Mouse (Mus musculus): ENCODE measurements around the gene Nsf. TPM values are rescaled to one million over a fixed set of nuclear protein-coding genes. Genes with fewer than 3 reads are reported as not detected.
"Not testable (repeated sequence)": the region's sequence is repeated elsewhere in the genome, so short reads cannot be mapped to it uniquely, and the experiment has no call there.

The Nsf gene
- total RNA-seq, 4 experiments from 2014 or later = 16.2 to 24.2 (median 18.6) TPM

- DNase-seq (ENCODE audit: low spot score in 2 of 2) = no peak
Observed at GRCm38 (mm10) chr11:103896056-103896455, 57.8 kb downstream of the Nsf start.

- no peak for DNase-seq (ENCODE audit: low spot score in 2 of 2)
Observed at GRCm38 (mm10) chr11:103892831-103893230, 61.0 kb downstream of the Nsf start.

GRCm38 (mm10) chr11:103891781-103892180 lies 62.1 kb downstream of the Nsf start:
- DNase-seq (ENCODE audit: low spot score in 2 of 2) = no peak

- DNase-seq (ENCODE audit: low spot score in 2 of 2) = no peak
Observed at GRCm38 (mm10) chr11:103890337-103891186, 63.3 kb downstream of the Nsf start.

GRCm38 (mm10) chr11:103887724-103888410 lies 66.0 kb downstream of the Nsf start:
- DNase-seq (ENCODE audit: low spot score in 2 of 2) = no peak

GRCm38 (mm10) chr11:103884749-103885383 lies 69.0 kb downstream of the Nsf start:
- no peak for DNase-seq (ENCODE audit: low spot score in 2 of 2)

- DNase-seq (ENCODE audit: low spot score in 2 of 2) = no peak
Observed at GRCm38 (mm10) chr11:103883793-103884192, 70.1 kb downstream of the Nsf start.

- DNase-seq (ENCODE audit: low spot score in 2 of 2) = not testable (repeated sequence)
Observed at GRCm38 (mm10) chr11:103879476-103879875, 74.4 kb downstream of the Nsf start.

GRCm38 (mm10) chr11:103878441-103878840 lies 75.4 kb downstream of the Nsf start:
- DNase-seq (ENCODE audit: low spot score in 2 of 2) = no peak

- no peak for DNase-seq (ENCODE audit: low spot score in 2 of 2)
Observed at GRCm38 (mm10) chr11:103870352-103870751, 83.5 kb downstream of the Nsf start.

- no peak for DNase-seq (ENCODE audit: low spot score in 2 of 2)
Observed at GRCm38 (mm10) chr11:103867702-103868101, 86.2 kb downstream of the Nsf start.

- no peak for DNase-seq (ENCODE audit: low spot score in 2 of 2)
Observed at GRCm38 (mm10) chr11:103865346-103865745, 88.5 kb downstream of the Nsf start.

- DNase-seq (ENCODE audit: low spot score in 2 of 2) = no peak
Observed at GRCm38 (mm10) chr11:103864486-103864885, 89.4 kb downstream of the Nsf start.

GRCm38 (mm10) chr11:103862951-103863350 lies 90.9 kb downstream of the Nsf start:
- no peak for DNase-seq (ENCODE audit: low spot score in 2 of 2)

- no peak for DNase-seq (ENCODE audit: low spot score in 2 of 2)
Observed at GRCm38 (mm10) chr11:103859933-103860610, 93.8 kb downstream of the Nsf start.

- no peak for DNase-seq (ENCODE audit: low spot score in 2 of 2)
Observed at GRCm38 (mm10) chr11:103858760-103859159, 95.1 kb downstream of the Nsf start.

GRCm38 (mm10) chr11:103856641-103857040 lies 97.2 kb downstream of the Nsf start:
- no peak for DNase-seq (ENCODE audit: low spot score in 2 of 2)

- no peak for DNase-seq (ENCODE audit: low spot score in 2 of 2)
Observed at GRCm38 (mm10) chr11:103854294-103854693, 99.6 kb downstream of the Nsf start.

- DNase-seq (ENCODE audit: low spot score in 2 of 2) = no peak
Observed at GRCm38 (mm10) chr11:103853284-103853920, 100.5 kb downstream of the Nsf start.

- no peak for DNase-seq (ENCODE audit: low spot score in 2 of 2)
Observed at GRCm38 (mm10) chr11:103852590-103853283, 101.1 kb downstream of the Nsf start.

All from gastrocnemius, adult 8-10 months (tissue).